Mouse (Mus musculus): ENCODE data around the gene Trdmt1.

Trdmt1 gene

GRCm38 (mm10) chr2:13556239-13556638 lies 11.8 kb upstream of the Trdmt1 start:
- DNase-seq: no peak

DNA sequence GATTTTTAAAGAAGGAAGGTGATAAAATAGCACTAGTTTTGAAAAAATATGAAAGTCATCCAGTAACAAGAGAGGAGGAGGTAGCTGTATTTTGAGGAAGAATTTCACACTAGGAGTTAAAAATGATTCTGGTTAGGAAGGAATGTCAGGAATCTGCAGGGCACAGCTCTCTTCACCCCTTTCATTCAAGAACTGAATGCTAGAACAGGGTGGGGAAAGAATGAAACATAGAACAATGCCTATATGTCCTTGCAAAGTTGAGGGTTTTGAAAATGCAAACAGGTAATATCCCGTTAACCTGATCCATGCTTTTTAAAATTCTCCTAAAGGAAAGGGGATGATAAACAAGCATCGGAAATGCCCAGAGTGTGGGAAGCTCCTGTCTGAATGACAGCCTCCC lies 9.5 kb upstream of the Trdmt1 start:
- DNase-seq: no peak

- DNase-seq: no peak
These were observed 4.3 kb upstream of the Trdmt1 start for GRCm38 (mm10) chr2:13548749-13549148.

DNA sequence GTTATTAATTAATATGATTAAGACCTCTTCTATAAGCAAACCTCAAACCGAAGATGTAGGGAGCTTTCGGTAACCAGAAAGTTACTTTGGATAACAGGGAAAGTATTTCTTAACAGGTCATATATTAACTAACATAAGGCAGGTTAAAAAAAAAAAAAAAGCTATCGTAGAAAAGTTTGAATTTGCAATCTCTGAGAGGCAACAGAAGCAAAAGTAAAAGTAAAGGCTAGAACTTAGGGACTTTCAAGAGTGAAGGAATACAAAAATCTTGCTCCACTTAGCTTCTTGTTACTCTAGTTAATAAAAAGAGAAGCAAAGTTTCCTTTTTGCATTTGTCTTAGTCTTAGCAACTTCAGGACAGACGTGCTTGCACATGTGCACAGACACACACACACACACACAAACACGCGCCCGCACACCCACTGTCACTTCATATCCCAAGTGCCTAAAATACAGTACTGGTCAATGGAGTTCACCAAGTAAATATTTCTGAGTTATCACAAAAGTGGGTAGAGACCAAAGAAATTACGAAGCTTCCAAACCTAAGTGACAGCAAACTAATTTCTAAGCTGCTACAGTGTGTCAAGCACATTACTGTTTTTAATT lies 846 bp downstream of the Trdmt1 start:
- no peak for DNase-seq

- DNase-seq: no peak
These were observed 4.6 kb downstream of the Trdmt1 start for GRCm38 (mm10) chr2:13539860-13540259.

DNA sequence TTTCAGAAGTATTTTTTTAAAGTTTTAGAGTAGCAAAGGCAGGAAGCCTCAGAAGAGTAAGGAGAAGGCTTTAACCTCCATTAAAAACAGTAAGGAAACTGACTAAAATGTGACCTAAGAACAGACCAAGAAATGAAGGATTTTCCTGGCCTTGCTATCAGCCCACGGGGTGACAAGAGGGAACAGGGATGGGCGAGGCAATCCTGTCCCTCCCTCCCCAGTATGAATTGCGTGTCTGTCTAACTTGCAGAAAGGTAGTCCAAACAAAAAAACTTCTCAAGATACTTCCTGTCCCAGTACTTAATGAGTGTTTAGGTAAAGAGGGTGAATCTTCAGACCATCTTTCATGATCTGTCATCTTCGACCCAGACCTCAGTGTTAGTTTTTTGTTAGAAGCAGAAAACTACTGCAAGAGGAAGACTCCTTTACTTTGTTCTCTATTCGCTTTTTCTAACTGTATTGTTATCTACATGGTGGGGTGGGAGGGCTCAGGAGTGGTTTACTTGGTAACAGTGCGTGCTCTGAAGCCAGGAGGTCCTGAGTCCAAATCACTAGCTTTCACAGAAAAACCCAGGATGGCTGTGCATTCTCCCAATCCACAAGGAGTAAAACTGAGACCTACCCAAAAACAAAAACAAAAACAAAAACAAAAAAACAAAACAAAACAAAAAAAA lies 5.6 kb downstream of the Trdmt1 start:
- no peak for DNase-seq

DNA sequence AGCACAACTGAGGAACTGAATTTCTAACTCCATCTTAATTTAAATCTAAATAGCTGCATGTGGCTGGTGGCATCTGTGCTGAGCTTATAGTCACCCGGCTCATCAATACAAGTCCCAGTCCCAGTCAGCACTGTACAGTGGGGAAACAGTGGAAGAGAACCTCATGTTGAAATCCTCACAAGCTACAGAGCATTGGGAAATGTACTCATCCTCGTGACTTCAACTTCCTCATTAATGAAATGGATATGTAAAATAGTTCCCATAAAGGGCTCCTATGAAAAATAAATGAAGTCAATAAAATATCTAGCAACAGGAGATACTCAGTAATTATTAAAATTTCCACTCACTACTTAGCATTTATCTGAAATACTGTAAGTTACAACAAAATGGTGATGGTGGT lies 6.2 kb downstream of the Trdmt1 start:
- no peak for DNase-seq

GRCm38 (mm10) chr2:13537733-13538132 lies 6.7 kb downstream of the Trdmt1 start:
- no peak for DNase-seq

DNA sequence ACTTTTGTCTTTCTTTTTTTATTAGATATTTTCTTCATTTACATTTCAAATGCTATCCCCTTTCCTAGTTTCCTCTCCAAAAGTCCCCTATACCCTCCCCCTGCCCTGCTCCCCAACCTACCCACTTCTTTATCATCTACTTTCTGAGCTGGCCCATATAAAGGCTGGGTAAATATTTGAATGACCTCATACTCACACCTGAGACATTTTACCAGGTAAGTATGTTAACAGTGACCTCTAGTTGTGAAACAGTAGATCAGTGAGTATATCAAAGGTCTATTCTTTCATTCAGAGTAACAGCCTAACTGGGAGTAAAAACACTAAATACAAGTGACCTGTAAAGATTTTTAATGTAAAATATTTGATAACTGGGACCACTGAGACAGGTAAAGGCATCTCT lies 7.7 kb downstream of the Trdmt1 start:
- no peak for DNase-seq

GRCm38 (mm10) chr2:13530639-13531038 lies 13.8 kb downstream of the Trdmt1 start:
- DNase-seq: no peak

- DNase-seq: no peak
These were observed 15.1 kb downstream of the Trdmt1 start for GRCm38 (mm10) chr2:13529253-13529933.

DNA sequence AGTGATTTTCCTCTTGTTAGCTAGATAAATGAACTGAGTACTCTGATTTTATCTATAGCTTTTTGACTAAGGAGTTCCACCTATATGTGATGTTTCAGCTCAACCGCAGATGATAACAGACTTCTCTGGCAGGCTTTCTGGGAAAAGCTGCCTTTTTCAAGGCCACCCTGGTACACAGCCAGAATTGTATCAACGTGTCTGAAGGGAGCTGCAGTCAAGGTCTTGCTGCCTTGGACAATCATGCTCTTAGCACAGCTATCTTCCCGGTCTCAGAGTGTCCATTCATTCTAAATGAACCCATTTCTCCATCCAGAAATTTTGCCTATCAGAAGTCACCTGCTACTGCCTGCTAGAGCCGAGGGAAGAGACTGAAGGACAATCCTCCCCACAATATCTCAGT lies 16.9 kb downstream of the Trdmt1 start:
- no peak for DNase-seq

DNA sequence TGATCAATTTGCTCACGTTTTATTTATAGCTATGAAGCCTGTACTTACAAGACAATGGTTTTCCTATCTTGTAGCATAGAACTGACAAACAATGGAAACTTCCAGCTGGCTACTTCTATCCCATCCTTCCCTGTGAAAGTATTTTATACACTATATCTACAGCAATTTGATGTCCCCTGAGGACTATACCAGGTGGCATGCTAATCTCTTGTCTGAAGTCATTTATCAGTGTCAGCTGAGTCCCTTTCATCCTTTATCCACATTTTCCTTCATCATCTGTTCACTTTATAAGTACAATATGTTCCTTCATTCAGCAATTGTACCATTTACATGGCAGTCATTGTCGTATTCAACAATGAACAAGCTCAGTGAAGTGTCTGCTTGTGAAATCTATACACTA lies 17.3 kb downstream of the Trdmt1 start:
- no peak for DNase-seq

GRCm38 (mm10) chr2:13526205-13526604 lies 18.3 kb downstream of the Trdmt1 start:
- no peak for DNase-seq

DNA sequence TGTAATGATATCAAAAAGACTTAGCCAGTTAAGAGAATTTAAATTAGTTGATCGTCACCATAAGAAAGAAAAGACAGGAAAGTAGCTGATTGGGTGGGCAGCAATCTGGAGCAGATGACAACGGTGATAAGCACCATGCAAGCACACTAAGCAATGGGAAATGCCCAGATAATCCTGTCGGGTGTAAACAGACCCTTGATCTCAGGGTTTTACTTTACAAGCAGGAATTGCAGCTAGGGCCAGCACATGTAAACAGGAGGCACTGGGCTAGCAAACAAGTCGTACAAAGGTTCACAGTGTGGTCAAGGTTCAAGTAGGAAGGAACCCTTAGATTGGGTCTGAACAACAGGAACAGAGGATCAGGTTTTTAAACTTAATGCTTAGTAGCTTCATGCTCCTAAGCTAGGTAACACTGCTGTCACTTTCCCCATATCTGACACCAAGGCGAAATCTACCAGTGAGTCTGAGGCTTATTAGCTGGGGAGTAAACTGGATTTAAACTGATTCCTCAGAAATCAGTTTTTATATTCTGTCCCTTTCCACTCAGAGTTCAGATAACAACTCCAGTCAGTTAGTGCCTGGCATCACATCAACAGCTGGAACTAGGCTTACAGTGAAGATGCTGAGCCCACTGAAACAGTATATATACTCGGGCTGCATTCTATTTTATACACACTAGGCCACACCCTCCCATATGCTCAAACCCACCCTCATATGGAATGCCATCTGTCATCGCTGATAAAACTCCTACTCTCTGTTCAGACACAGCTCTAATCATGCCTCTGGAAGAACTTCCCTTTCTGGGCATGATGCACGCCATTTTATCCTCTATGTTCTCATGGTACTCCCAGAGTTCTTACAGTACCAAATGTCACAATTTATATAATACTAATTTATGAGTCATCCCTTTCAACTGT lies 20.7 kb downstream of the Trdmt1 start:
- DNase-seq: no peak

DNA sequence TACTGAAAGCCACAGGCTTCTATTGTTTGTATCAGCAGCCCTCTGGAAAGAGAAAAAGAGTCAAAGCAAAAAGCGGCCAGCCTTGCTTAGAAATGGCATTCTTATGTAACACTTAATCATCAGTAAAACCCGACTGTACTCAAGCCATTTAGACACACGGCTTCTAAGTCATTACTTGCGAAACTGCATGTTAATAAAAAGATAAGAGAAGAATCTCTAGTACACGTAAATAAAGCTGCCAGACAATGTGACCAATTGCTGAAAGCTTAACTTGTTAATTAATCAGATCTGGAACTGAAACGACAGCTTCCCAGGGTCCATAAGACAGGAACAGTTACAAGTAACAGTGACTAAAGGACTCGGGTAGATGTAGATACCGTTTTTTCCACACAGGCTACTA lies 22.4 kb downstream of the Trdmt1 start:
- no peak for DNase-seq

DNA sequence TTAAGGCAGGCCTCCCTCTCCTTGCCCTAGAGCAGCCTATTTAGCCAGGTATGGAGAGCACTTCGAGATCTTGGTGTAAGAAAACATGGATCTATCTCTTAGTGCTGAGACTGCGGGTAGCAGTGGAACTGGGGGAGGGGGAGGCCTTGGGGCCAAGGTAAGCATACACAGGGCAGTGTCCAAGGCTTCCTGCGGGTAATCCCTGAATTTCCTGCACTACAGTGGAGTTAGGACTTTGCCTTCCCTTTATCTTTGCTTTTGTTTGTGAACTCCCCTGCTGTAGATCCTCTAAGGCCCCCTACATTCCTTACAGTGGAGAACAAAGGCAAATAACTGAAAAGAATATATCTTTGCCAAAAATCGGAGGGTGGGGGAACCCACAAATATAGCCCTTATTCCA lies 29.5 kb downstream of the Trdmt1 start:
- DNase-seq: no peak

DNA sequence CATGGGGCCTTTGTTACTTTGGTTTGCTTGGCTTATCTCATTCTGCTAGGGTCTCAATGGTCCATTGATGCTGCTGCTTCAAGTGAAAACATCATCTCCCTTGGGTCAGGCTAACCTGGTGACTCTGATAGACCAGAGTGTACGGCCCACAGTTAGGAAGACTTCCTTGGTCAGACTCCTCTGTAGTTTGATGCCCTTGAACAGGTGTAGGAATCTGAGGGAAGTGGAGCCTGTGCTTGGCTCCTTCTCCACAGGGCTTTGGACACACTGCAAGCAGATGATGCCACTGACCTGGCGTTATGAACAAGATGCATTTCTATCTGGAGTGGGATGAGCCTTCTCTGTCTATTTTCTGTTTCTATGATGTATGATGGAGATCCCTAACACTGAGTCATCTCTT lies 41.8 kb downstream of the Trdmt1 start:
- no peak for DNase-seq

DNA sequence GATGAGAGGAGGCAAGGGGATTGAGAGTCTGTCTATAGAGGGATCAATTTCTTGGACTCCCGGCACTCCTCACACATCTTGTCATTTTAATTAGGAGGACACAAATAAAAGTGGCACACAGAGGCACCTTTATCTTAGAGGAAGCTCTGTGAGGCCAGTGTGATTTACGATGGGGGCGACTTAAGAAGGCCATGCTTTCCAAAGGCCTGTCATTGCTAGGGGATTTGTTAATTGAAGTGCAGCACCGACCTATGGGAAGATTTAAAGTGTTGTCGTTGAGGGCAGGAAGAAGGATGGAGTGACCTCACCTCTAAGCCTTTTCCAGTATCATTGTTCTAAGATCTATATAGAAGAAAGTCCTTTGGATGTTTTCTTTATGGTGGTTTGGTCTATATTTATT lies 42.9 kb downstream of the Trdmt1 start:
- DNase-seq: no peak

DNA sequence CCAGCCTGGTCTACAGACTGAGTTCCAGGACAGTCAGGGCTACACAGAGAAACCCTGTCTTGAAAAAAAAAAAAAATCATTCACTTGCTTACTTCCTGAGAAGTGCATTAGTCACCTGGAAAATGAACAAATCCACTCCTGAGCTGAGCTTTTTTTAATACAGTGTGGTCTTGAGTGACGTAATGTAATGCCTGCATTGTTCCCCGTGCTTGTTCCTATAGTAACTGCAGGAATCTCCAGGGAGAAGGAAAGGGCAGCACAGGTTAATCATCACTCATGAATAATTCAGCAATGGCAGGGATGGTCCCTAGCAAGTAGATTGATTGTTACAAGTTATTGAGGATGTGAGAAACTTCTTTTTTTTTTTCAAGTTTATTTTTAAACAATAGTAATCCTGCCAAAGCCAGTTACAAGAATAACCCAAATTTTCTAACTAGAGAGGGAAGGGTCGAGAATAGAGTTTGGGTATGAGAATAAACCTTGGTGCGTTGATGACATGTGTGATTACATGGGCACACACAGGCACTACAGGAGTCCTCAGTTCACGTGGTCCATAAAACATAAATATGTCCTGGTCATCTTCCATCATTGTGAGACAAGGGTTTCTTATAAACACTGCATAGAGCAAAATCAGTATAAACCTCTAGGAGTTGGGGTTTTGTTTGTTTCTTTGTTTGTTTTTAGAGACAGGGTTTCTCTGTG lies 44.0 kb downstream of the Trdmt1 start:
- DNase-seq: no peak

DNA sequence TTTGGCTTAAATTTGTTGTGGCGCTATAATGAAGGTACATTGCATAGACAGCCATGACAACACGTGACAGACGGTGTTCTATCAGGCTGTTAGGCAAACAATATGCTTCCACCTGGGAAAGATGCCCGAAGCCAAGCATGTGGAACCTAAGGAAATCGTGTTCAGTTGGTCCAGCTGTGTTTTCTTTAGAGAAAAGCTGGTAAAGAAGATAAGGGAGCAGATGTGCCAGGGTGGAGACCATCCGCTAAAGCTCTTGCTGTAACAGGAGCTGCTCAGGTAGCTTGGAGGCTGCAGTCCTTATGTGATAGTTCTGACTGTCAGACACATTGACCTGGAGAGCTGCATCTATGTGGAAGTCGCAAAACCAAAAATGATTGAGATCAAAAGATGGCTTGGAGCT lies 45.3 kb downstream of the Trdmt1 start:
- DNase-seq: no peak

GRCm38 (mm10) chr2:13496087-13496486 lies 48.4 kb downstream of the Trdmt1 start:
- no peak for DNase-seq

GRCm38 (mm10) chr2:13492927-13493326 lies 51.5 kb downstream of the Trdmt1 start:
- DNase-seq: no peak
